Mouse (Mus musculus) heart, adult 9 months (tissue): Measurements from ENCODE around the gene Dexi.
A peak's percentile ranks its signal among the peaks of the same experiment; 100 is the strongest.

Experiments used
- DNase-seq, 2 experiments: peaks; one replicate each; pipeline ENCODE4 v3.0.0; 2022; ENCODE audit warnings: low spot score in 2 of 2

Dexi gene

GRCm38 (mm10) chr16:10499122-10499521, 43.7 kb downstream of the Dexi start:
- DNase-seq: no peak

- no peak for DNase-seq
Measured at GRCm38 (mm10) chr16:10498096-10498602, 44.7 kb downstream of the Dexi start.

- no peak for DNase-seq
Measured at GRCm38 (mm10) chr16:10495824-10496298, 47.0 kb downstream of the Dexi start.

- no peak for DNase-seq
Measured at GRCm38 (mm10) chr16:10492587-10492986, 50.3 kb downstream of the Dexi start.

GRCm38 (mm10) chr16:10491716-10492115, 51.1 kb downstream of the Dexi start:
- DNase-seq: no peak

- DNase-seq: no peak
Measured at GRCm38 (mm10) chr16:10490503-10491150, 52.2 kb downstream of the Dexi start.

- no peak for DNase-seq
Measured at GRCm38 (mm10) chr16:10489904-10490457, 52.9 kb downstream of the Dexi start.

- no peak for DNase-seq
Measured at GRCm38 (mm10) chr16:10489483-10489882, 53.4 kb downstream of the Dexi start.

GRCm38 (mm10) chr16:10488769-10489481, 53.9 kb downstream of the Dexi start:
- DNase-seq: no peak

GRCm38 (mm10) chr16:10487895-10488493, 54.9 kb downstream of the Dexi start:
- no peak for DNase-seq

GRCm38 (mm10) chr16:10486993-10487392, 55.9 kb downstream of the Dexi start:
- DNase-seq: no peak

- DNase-seq: peak in 1 of 2 experiments; percentile 32
Measured at GRCm38 (mm10) chr16:10482343-10482742, 60.5 kb downstream of the Dexi start.

- no peak for DNase-seq
Measured at GRCm38 (mm10) chr16:10479857-10480256, 63.0 kb downstream of the Dexi start, which contains the start of gene Ciita. Gene Ciita, plus strand, starts transcription at chr16:10480059.

GRCm38 (mm10) chr16:10475919-10476318, 66.9 kb downstream of the Dexi start:
- no peak for DNase-seq

GRCm38 (mm10) chr16:10474956-10475355, 67.9 kb downstream of the Dexi start:
- no peak for DNase-seq

- no peak for DNase-seq
Measured at GRCm38 (mm10) chr16:10471950-10472349, 70.9 kb downstream of the Dexi start.

- no peak for DNase-seq
Measured at GRCm38 (mm10) chr16:10468201-10468600, 74.7 kb downstream of the Dexi start.

GRCm38 (mm10) chr16:10467391-10468107, 75.3 kb downstream of the Dexi start:
- no peak for DNase-seq

GRCm38 (mm10) chr16:10465011-10465681, 77.7 kb downstream of the Dexi start:
- no peak for DNase-seq

- peak in 1 of 2 experiments; percentile 15 for DNase-seq
Measured at GRCm38 (mm10) chr16:10461178-10461577, 81.7 kb downstream of the Dexi start.

GRCm38 (mm10) chr16:10460188-10460587, 82.7 kb downstream of the Dexi start:
- DNase-seq: no peak
